Mouse (Mus musculus) forebrain, embryonic 12.5 days (tissue): ENCODE data around the gene Pnpla2. TPM values are rescaled to one million over a fixed set of nuclear protein-coding genes. Genes with fewer than 3 reads are reported as not detected.

Experiments used
- ATAC-seq: fragments of 200-750 bp; cut with Nextera tagmentation; 2 replicates; pipeline ENCODE4 v1.8.0; 2017; ENCODE audit warnings: moderate TSS enrichment; ENCODE audit not compliant: low FRiP score
- H3K27ac ChIP-seq: fragments of 300-500 bp; sonication (generic); 2 replicates; pipeline ENCODE4 v1.5.1; 2016; ENCODE audit warnings: mild to moderate bottlenecking
- H3K27me3 ChIP-seq: fragments of 300-500 bp; sonication (generic); 2 replicates; pipeline ENCODE4 v1.6.1; 2016; ENCODE audit warnings: mild to moderate bottlenecking
- H3K36me3 ChIP-seq: fragments of 300-500 bp; sonication (generic); replicated peaks from 2 replicates; pipeline ENCODE4 v1.6.1; 2016; ENCODE audit warnings: mild to moderate bottlenecking
- H3K4me1 ChIP-seq: fragments of 300-500 bp; sonication (generic); 2 replicates; pipeline ENCODE4 v1.6.1; 2016
- H3K4me2 ChIP-seq: fragments of 300-500 bp; sonication (generic); 2 replicates; pipeline ENCODE4 v1.6.1; 2016; ENCODE audit warnings: mild to moderate bottlenecking, moderate library complexity
- H3K4me3 ChIP-seq: fragments of 300-500 bp; sonication (generic); replicated peaks from 2 replicates; pipeline ENCODE4 v1.5.1; 2016; ENCODE audit warnings: mild to moderate bottlenecking
- H3K9ac ChIP-seq: fragments of 300-500 bp; sonication (generic); 2 replicates; pipeline ENCODE4 v1.6.1; 2016; ENCODE audit warnings: mild to moderate bottlenecking
- H3K9me3 ChIP-seq: fragments of 300-500 bp; sonication (generic); 2 replicates; pipeline ENCODE4 v1.6.1; 2016
- WGBS: fragments of 180-500 bp; shearing (Covaris S2); methylation state at CpG from one replicate; pipeline ENCODE4 v1.1.7; 2016; 5-methylcytosine and 5-hydroxymethylcytosine counted together
- polyA plus RNA-seq: library from polyadenylated mRNA; unstranded; fragments of >200 nt; fragmentation: Nextera tagmentation; extraction: Ambion mirVana; gene quantifications from 2 replicates; pipeline ENCODE4 v1.2.1, GENCODE M21; 2016

Pnpla2 gene
- polyA plus RNA-seq, 1 experiment from 2014 or later: 16.2 TPM

DNA sequence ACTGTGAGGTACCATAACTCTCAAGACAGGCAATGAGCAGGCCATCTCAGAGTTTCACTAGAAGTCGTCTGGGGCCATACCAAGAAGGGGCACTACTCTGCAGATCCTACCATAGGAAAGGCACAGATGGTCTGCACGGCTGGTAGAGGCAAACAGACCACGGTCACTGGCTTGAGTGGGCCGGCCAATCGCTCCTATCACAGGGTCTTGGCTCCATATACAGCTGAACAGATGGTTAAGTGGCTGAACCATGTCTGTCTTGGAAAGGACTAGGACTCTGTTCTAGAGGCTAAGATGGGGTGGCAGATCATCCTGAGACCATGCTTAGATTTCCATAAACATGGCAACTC is 47.5 kb downstream of the Pnpla2 start:
- no peak overlapping the region for H3K9ac ChIP-seq
- H3K27me3 ChIP-seq: no peaks in the 10 kb centered on the region
- no peaks in the 10 kb centered on the region for H3K4me1 ChIP-seq
- WGBS: 91% methylated on average over 5 of the region's 5 CpGs
- no peak for ATAC-seq
- no peaks in the 10 kb centered on the region for H3K9me3 ChIP-seq
- H3K4me3 ChIP-seq: no peak overlapping the region
- peaks cover 15% of the 10 kb centered on the region for H3K36me3 ChIP-seq
- no peak overlapping the region for H3K4me2 ChIP-seq
- H3K27ac ChIP-seq: no peak overlapping the region

DNA sequence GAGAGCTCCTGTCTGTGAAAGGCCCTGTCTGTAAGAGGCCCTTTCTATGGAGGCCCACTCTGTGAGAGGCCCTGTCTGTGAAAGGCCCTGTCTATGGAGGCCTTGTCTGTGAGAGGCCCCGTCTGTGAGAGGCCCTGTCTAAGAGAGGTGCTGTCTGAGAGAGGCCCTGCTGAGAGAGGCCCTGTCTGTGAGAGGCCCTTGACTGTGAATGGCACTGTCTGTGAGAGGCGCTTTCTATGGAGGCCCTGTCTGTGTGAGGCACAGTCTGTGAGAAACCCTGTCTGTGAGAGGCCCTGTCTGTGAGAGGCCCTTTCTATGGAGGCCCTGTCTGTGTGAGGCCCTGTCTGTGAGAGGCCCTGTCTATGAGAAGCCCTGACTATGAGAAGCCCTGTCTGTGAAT is 51.3 kb downstream of the Pnpla2 start:
- WGBS: 79% methylated on average over 2 of the region's 2 CpGs
- Histone ChIP-seq H3K27ac (no peak overlapping the region), H3K9me3 (no peaks in the 10 kb centered on the region), H3K4me2 (no peak overlapping the region), H3K4me3 (no peak overlapping the region), H3K4me1 (no peaks in the 10 kb centered on the region), H3K9ac (no peak overlapping the region), H3K27me3 (no peaks in the 10 kb centered on the region), H3K36me3 (peaks cover 23% of the 10 kb centered on the region; the same call in 1 of the 2 replicates)
- no peak for ATAC-seq

DNA sequence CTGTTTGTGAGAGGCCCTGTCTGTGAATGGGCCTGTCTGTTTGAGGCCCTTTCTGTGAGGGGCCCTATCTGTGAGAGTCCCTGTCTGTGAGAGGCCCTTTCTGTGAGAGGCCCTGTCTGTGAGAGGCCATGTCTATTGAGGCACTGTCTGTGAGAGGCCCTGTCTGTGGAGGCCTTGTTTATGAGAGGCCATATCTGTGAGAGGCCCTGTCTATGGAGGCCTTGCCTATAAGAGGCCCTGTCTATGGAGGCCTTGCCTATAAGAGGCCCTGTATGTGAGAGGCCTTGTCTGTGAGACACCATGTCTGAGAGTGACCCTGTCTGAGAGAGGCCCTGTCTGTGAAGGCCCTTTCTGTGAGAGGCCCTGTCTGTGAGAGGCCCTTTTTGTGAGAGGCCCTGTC is 53.2 kb downstream of the Pnpla2 start:
- Histone ChIP-seq H3K27ac (peak overlapping the region; percentile 61), H3K4me3 (no peak overlapping the region), H3K4me2 (no peak overlapping the region), H3K27me3 (no peaks in the 10 kb centered on the region), H3K9ac (no peak overlapping the region), H3K4me1 (no peaks in the 10 kb centered on the region), H3K36me3 (peaks cover 29% of the 10 kb centered on the region; the same call in 1 of the 2 replicates), H3K9me3 (no peaks in the 10 kb centered on the region)
- ATAC-seq: 0 out of 2 replicates have a peak, but pooled peaks have one; percentile 23

DNA sequence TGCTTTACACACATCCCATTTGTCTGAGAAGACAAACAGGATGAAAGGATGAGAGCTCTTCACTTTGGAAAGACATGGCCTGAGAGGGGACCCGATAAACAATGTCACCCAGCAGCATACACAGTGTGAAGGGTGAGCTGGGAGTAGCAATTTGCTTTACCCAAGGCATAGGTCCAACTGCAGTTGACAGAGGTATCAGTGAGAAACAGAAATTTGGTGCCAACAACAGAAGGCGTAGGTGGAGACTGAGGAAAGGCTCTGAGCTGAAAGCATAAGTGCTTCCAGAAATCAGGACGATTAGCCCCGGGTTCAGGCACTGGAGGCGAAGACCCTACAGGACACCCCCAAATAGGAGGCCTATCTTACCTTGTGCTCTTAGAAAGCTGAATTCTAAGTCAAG is 55.2 kb downstream of the Pnpla2 start:
- H3K4me1 ChIP-seq: no peaks in the 10 kb centered on the region
- no peak overlapping the region for H3K27ac ChIP-seq
- WGBS: 94% methylated on average over 5 of the region's 5 CpGs
- H3K9ac ChIP-seq: no peak overlapping the region
- H3K27me3 ChIP-seq: no peaks in the 10 kb centered on the region
- H3K4me2 ChIP-seq: no peak overlapping the region
- H3K36me3 ChIP-seq: peaks cover 35% of the 10 kb centered on the region; the same call in 1 of the 2 replicates
- H3K4me3 ChIP-seq: no peak overlapping the region
- H3K9me3 ChIP-seq: no peaks in the 10 kb centered on the region
- ATAC-seq: no peak

Other genes starting within 250 kb of the Pnpla2 start
- 3.3 and 3.7 TPM in 2 replicates for gene Lmntd2, start 241.1 kb upstream of the Pnpla2 start, polyA plus RNA-seq
- gene Rassf7, start 239.3 kb upstream of the Pnpla2 start, polyA plus RNA-seq: 35.4 and 38.5 TPM in 2 replicates
- 106 and 107 TPM in 2 replicates for gene Phrf1, start 226.4 kb upstream of the Pnpla2 start, polyA plus RNA-seq
- 0.69 and 0.83 TPM in 2 replicates for gene Irf7, start 188.7 kb upstream of the Pnpla2 start, polyA plus RNA-seq
- gene Cdhr5, start 178.4 kb upstream of the Pnpla2 start, polyA plus RNA-seq: not detected in 2 replicates
- 0.70 TPM in 1 of 2 replicates, not detected in the other for gene Sct, start 176.1 kb upstream of the Pnpla2 start, polyA plus RNA-seq
- gene Drd4, start 163.2 kb upstream of the Pnpla2 start, polyA plus RNA-seq: 0.38 and 0.60 TPM in 2 replicates
- 74.0 and 78.4 TPM in 2 replicates for gene Deaf1, start 127.5 kb upstream of the Pnpla2 start, polyA plus RNA-seq
- 59.9 and 63.6 TPM in 2 replicates for gene Tmem80, start 127.5 kb upstream of the Pnpla2 start, polyA plus RNA-seq
- 1.2 and 1.7 TPM in 2 replicates for gene Eps8l2, start 116.3 kb upstream of the Pnpla2 start, polyA plus RNA-seq
- 397 and 407 TPM in 2 replicates for gene Taldo1, start 63.0 kb upstream of the Pnpla2 start, polyA plus RNA-seq
- 47.0 and 50.0 TPM in 2 replicates for gene Gatd1, start 41.1 kb upstream of the Pnpla2 start, polyA plus RNA-seq
- gene Cend1, start 25.7 kb upstream of the Pnpla2 start, polyA plus RNA-seq: 20.5 and 22.5 TPM in 2 replicates
- 57.4 and 60.9 TPM in 2 replicates for gene Slc25a22, start 17.3 kb upstream of the Pnpla2 start, polyA plus RNA-seq
- gene Pidd1, start 11.2 kb upstream of the Pnpla2 start, polyA plus RNA-seq: 16.9 and 18.8 TPM in 2 replicates
- 950 and 986 TPM in 2 replicates for gene Rplp2, start 7.8 kb upstream of the Pnpla2 start, polyA plus RNA-seq
- 4.0 and 4.3 TPM in 2 replicates for gene Cracr2b, start 5.9 kb downstream of the Pnpla2 start, polyA plus RNA-seq
- gene Cd151, start 12.2 kb downstream of the Pnpla2 start, polyA plus RNA-seq: 13.9 and 18.2 TPM in 2 replicates
- gene Polr2l, start 19.9 kb downstream of the Pnpla2 start, polyA plus RNA-seq: 69.8 and 78.4 TPM in 2 replicates
- 18.8 and 24.2 TPM in 2 replicates for gene Tspan4, start 20.0 kb downstream of the Pnpla2 start, polyA plus RNA-seq
- gene Chid1, start 84.7 kb downstream of the Pnpla2 start, polyA plus RNA-seq: 24.0 and 24.2 TPM in 2 replicates
- gene Ap2a2, start 107.0 kb downstream of the Pnpla2 start, polyA plus RNA-seq: 106 and 112 TPM in 2 replicates
- gene Muc6, start 200.1 kb downstream of the Pnpla2 start, polyA plus RNA-seq: 0.14 and 0.19 TPM in 2 replicates
- gene Muc2, start 235.1 kb downstream of the Pnpla2 start, polyA plus RNA-seq: 0.19 and 0.24 TPM in 2 replicates